Mouse (Mus musculus) heart, postnatal 0 days (tissue): ENCODE results near the gene Dcaf10. TPM values are rescaled to one million over a fixed set of nuclear protein-coding genes. Genes with fewer than 3 reads are reported as not detected.

Source experiments
- ATAC-seq: fragments of 200-750 bp; cut with Nextera tagmentation; 2 replicates; pipeline ENCODE4 v1.8.0; 2017; ENCODE audit warnings: low read depth, moderate number of reproducible peaks, moderate library complexity; ENCODE audit not compliant: insufficient read depth
- DNase-seq: peaks from one replicate; pipeline ENCODE4 v3.0.0-alpha.2; 2016; ENCODE audit warnings: low spot score
- H3K27ac ChIP-seq: fragments of 300-500 bp; sonication (generic); 2 replicates; pipeline ENCODE4 v1.5.1; 2014; ENCODE audit warnings: low read depth, mild to moderate bottlenecking
- H3K27me3 ChIP-seq: fragments of 300-500 bp; sonication (generic); 2 replicates; pipeline ENCODE4 v1.6.1; 2014; ENCODE audit warnings: low read length, mixed read lengths; ENCODE audit not compliant: control insufficient read depth, insufficient read depth
- H3K36me3 ChIP-seq: fragments of 300-500 bp; sonication (generic); replicated peaks from 2 replicates; pipeline ENCODE4 v1.6.1; 2014; ENCODE audit warnings: low read length, mixed read lengths; ENCODE audit not compliant: control insufficient read depth, insufficient read depth
- H3K4me1 ChIP-seq: fragments of 300-500 bp; sonication (generic); 2 replicates; pipeline ENCODE4 v1.6.1; 2014; ENCODE audit warnings: antibody characterized with exemption; ENCODE audit not compliant: control insufficient read depth, insufficient read depth
- H3K4me2 ChIP-seq: fragments of 300-500 bp; sonication (generic); 2 replicates; pipeline ENCODE4 v1.6.1; 2014; ENCODE audit warnings: low read depth, mild to moderate bottlenecking, low read length, moderate library complexity
- H3K4me3 ChIP-seq: fragments of 300-500 bp; sonication (generic); 2 replicates; pipeline ENCODE4 v1.5.1; 2014; ENCODE audit warnings: low read depth, low read length
- H3K9ac ChIP-seq: fragments of 300-500 bp; sonication (generic); replicated peaks from 2 replicates; pipeline ENCODE4 v1.6.1; 2014; ENCODE audit warnings: low read depth, low read length, mixed read lengths
- H3K9me3 ChIP-seq: fragments of 300-500 bp; sonication (generic); replicated peaks from 2 replicates; pipeline ENCODE4 v1.6.1; 2016; ENCODE audit warnings: low read length; ENCODE audit not compliant: control insufficient read depth
- CTCF ChIP-seq: IDR thresholded peaks from 2 replicates; pipeline ENCODE4 v1.5.1; 2016; ENCODE audit warnings: antibody characterized with exemption, control low read depth, low read depth
- EP300 ChIP-seq: IDR thresholded peaks from 2 replicates; pipeline ENCODE4 v1.6.1; 2016; ENCODE audit warnings: antibody characterized with exemption, low read depth
- WGBS: fragments of 180-500 bp; shearing (Covaris S2); extraction: QIAGEN DNeasy Blood & Tissue Kit; methylation state at CpG from one replicate; pipeline ENCODE4 v1.1.7; 2014; 5-methylcytosine and 5-hydroxymethylcytosine counted together
- polyA plus RNA-seq: library from polyadenylated mRNA; unstranded; fragments of >200 nt; fragmentation: Nextera tagmentation; extraction: Ambion mirVana; gene quantifications from 2 replicates; pipeline ENCODE4 v1.2.1, GENCODE M21; 2015
- total RNA-seq: library from RNA; depleted of rRNA; stranded (reverse); fragments of >200 nt; gene quantifications from 2 replicates; pipeline ENCODE4 v1.2.3, GENCODE M21; 2014; ENCODE audit warnings: low replicate concordance

The Dcaf10 gene
- total and polyA plus RNA-seq, 2 experiments from 2014 or later = 6.4 to 24.7 TPM

DNA sequence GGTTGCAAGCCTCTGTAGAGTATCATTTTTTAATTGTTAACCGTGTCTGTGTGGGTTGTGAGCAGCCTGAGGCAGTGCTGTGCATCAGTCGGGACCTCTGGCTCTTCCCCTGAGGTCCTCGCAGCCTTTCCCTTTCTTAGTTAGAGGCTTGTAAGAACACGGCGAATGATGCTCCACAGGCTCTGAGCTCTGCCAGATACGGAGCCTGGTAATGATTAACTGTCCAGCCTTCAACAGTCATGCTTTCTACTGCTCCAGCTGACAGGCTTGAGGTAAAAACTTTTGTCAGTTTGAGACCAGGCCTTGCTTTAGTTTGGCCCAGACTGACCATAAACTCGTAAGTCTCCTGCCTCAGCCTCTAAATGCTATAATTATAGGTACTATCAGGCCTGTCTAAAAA, 63.4 kb downstream of the Dcaf10 start:
- WGBS = 73% methylated on average over 7 of the region's 7 CpGs
- H3K4me1 ChIP-seq = peaks cover 38% of the 10 kb centered on the region
- peaks cover 35% of the 10 kb centered on the region for H3K36me3 ChIP-seq
- ATAC-seq (no peak), DNase-seq (no peak)
- TF ChIP-seq EP300 (no peak), CTCF (no peak)
- H3K27ac ChIP-seq = no peak overlapping the region
- no peak overlapping the region for H3K4me2 ChIP-seq
- no peaks in the 10 kb centered on the region for H3K9me3 ChIP-seq
- H3K9ac ChIP-seq = no peak overlapping the region
- no peaks in the 10 kb centered on the region for H3K27me3 ChIP-seq
- H3K4me3 ChIP-seq = no peak overlapping the region

- WGBS = 82% methylated on average over 7 of the region's 7 CpGs
- H3K4me1 ChIP-seq = peaks cover 38% of the 10 kb centered on the region
- no peak for TF ChIP-seq CTCF
- TF ChIP-seq EP300 = no peak
- no peak overlapping the region; the same call in 1 of the 2 replicates for H3K27ac ChIP-seq
- ATAC-seq (no peak), DNase-seq (no peak)
- H3K27me3 ChIP-seq = no peaks in the 10 kb centered on the region
- no peak overlapping the region for H3K4me3 ChIP-seq
- no peaks in the 10 kb centered on the region for H3K9me3 ChIP-seq
- H3K36me3 ChIP-seq = peaks cover 26% of the 10 kb centered on the region
- H3K9ac ChIP-seq = no peak overlapping the region
- H3K4me2 ChIP-seq = peak overlapping the region; percentile 19; the same call in 1 of the 2 replicates
Measured at GRCm38 (mm10) chr4:45406397-45406796, 64.5 kb downstream of the Dcaf10 start.

DNA sequence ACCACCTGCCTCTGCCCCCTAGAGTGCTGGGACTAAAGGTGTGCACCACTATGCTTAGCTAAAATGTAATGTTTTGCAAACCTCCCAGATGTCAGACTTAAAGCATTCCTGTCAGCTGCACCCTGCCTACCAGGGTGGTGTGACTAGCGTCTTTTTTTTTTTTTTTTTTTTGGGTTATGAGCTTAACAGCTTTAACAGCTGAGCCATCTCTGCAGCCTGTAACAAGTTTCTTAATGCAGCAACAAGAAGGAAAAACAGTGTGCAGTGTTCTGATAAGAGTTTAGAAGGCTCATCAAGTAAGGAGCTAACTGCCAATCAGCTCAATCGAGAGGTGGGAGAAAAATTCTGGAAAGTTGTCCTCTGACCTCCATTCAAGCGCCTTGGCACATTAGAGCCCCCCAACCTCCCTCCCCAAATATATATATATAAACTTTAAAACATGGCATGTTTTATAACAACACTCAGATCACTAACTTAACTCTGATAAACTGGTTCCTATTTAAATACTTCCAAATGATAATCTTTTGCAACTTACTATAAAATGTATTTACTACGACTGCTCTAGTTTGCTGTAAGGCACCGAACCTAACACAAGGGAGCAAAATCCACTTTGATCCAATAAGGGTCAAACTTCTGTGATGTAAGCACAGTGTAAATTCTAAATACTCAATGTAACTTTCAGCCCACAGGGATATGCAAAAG, 65.3 kb downstream of the Dcaf10 start:
- Histone ChIP-seq H3K4me2 (peak overlapping the region; percentile 74), H3K9ac (peak overlapping the region; percentile 91), H3K4me1 (peaks cover 38% of the 10 kb centered on the region), H3K4me3 (peak overlapping the region; percentile 80), H3K9me3 (no peaks in the 10 kb centered on the region), H3K27me3 (no peaks in the 10 kb centered on the region), H3K36me3 (peaks cover 22% of the 10 kb centered on the region), H3K27ac (no peak overlapping the region; the same call in 1 of the 2 replicates)
- DNase-seq = no peak
- no peak for TF ChIP-seq CTCF
- no peak for TF ChIP-seq EP300
- WGBS = 36% methylated on average over 5 of the region's 5 CpGs
- ATAC-seq = no peak

DNA sequence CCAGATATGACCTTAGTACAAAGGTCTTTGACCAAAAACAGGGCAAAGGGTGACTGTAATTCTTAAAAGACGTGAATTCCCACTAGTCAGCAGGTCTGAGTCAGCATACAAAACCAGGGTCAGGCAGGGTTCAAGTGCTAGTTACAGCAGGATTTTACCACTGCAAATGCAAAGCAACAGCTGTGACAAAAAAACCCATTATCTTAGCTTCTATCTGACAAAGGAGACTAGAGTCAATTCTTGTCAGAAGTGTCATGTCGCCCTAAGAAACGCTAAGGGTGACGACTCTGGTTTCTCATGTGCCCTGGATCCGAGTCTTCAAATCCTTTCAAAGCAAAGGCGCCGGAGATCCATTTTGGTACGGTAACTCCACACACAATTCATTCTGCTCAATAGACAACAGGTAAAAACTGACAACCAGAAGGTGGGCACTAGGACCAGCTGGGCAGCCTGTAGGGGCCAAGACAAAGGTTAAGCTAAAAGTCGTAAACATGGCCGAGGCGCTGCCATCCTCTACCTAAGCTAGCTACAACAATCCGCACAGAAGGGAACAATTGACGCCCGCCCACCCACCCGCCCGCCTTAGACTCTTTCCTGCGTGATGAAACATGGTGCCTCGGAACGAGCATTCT, 65.9 kb downstream of the Dcaf10 start:
- H3K36me3 ChIP-seq = peaks cover 15% of the 10 kb centered on the region
- H3K4me1 ChIP-seq = peaks cover 36% of the 10 kb centered on the region
- H3K4me3 ChIP-seq = peak overlapping the region; percentile 80
- peak overlapping the region; percentile 95 for H3K27ac ChIP-seq
- ATAC-seq = peak; percentile 12; the same call in 1 of the 2 replicates
- H3K4me2 ChIP-seq = peak overlapping the region; percentile 74
- H3K9me3 ChIP-seq = no peaks in the 10 kb centered on the region
- peak; percentile 22 for DNase-seq
- TF ChIP-seq EP300 (no peak), CTCF (no peak)
- peak overlapping the region; percentile 91 for H3K9ac ChIP-seq
- H3K27me3 ChIP-seq = no peaks in the 10 kb centered on the region
- under 1% methylated on average over 19 of the region's 19 CpGs for WGBS

- peak within 1 kb of the TSS; percentile 95 for H3K27ac ChIP-seq
- peak; percentile 98 for ATAC-seq
- 0% methylated on average over 53 of the region's 67 CpGs for WGBS
- H3K4me1 ChIP-seq = peaks cover 30% of the 10 kb centered on the region
- H3K27me3 ChIP-seq = no peaks in the 10 kb centered on the region
- TF ChIP-seq EP300 (no peak), CTCF (no peak)
- H3K9me3 ChIP-seq = no peaks in the 10 kb centered on the region
- peak within 1 kb of the TSS; percentile 91 for H3K9ac ChIP-seq
- H3K36me3 ChIP-seq = peaks cover 9% of the 10 kb centered on the region
- peak within 1 kb of the TSS; percentile 74 for H3K4me2 ChIP-seq
- H3K4me3 ChIP-seq = peak within 1 kb of the TSS; percentile 80
- peak; percentile 96 for DNase-seq
Measured at GRCm38 (mm10) chr4:45408427-45409132, 66.7 kb downstream of the Dcaf10 start, which contains the start of gene Slc25a51. TSS of gene Slc25a51 (minus strand) at chr4:45408766.
